Mouse (Mus musculus) cerebellum, postnatal 36 days (tissue): ENCODE measurements around the gene Lfng.

ENCODE experiments used
- DNase-seq, 2 experiments: peaks; one replicate each; pipeline ENCODE4 v3.0.0; 2021 to 2022; ENCODE audit warnings: mixed read lengths in 2 of 2

Gene Lfng

DNA sequence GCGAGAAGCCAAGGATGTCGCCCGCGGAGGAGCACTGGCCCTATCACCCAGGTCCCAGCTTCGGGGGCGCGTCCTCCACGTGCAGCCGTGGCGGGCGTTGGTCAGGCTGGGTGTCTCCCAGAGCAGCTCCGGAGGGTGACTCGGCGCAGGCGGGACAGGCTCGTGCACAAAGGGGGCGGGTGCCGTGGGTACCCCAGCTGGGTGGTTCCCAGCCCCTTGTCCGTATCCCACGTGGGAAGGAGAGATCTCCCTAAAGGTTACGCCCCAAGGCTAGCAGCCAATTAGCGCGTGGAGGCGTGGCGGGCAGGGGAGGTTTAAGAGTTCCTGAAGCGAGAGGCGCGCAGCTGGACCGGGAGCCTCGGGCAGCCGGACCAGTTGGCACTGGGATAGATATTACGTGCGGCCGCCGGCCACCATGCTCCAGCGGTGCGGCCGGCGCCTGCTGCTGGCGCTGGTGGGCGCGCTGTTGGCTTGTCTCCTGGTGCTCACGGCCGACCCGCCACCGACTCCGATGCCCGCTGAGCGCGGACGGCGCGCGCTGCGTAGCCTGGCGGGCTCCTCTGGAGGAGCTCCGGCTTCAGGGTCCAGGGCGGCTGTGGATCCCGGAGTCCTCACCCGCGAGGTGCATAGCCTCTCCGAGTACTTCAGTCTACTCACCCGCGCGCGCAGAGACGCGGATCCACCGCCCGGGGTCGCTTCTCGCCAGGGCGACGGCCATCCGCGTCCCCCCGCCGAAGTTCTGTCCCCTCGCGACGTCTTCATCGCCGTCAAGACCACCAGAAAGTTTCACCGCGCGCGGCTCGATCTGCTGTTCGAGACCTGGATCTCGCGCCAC, at the start of gene Lfng:
Gene Lfng, plus strand, starts transcription at position 320 of the 835 bp plus-strand sequence.
- DNase-seq: peak; percentile 30 to 37

DNA sequence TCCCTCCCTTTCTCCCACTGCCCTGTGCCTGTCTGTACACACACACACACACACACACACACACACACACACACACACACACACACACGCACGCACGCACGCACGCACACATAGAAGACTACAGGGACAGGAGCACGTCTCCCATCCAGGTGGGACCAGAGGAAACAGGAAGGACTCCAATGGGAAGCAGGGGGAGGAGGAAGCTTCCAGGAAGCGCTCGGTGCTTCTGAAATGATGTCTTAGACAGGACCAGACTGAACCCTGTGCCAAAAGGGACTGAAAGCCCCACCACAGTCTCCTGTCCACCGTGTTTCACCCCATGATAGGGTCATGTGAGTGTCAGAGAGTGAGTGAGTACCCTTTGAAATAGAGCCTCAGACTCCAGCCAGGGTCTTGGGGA, 44.5 kb upstream of the Lfng start:
- DNase-seq: no peak

DNA sequence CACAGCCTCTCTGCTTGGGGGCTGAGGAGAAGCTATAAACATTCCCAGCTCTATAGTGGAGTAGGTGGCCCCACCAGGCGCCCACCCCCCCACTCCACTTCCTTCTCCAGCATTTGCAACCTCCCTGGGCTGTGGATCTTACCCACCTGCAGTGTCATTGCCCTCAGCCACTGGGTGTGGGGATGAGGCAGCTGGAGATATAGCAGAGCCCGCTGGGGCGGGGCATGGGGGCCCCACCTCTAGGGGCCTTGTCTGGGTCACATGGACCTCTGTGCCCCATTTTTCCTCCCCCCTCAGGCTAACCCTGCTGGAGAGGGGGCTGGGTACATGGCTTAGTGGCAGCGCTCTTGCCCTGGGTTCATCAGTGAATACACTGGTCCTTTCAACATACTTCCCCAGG, 42.2 kb upstream of the Lfng start, which contains the start of gene Grifin:
Gene Grifin, minus strand, starts transcription at position 176 of the 400 bp plus-strand sequence.
- no peak for DNase-seq

DNA sequence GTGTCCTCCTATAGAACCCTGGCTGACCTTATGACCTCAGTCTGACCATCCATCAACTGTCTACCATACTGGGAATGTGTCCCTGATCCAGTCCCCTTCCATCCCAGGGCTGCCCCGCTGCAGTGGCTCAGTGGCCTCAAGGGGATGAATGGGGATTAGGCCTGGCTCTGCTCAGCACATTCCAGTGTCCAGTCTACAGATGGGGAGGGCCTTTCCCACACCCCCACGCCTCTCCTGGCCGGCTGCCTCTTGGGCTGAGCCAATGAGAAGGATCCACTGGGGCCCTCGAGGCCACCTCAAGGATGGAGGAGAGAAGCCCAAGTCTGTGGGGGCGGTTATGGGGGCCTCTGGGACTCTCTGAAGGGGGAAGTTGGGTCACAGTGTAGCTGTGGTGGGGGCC, 41.7 kb upstream of the Lfng start:
- peak in 1 of 2 experiments; percentile 26 for DNase-seq

DNA sequence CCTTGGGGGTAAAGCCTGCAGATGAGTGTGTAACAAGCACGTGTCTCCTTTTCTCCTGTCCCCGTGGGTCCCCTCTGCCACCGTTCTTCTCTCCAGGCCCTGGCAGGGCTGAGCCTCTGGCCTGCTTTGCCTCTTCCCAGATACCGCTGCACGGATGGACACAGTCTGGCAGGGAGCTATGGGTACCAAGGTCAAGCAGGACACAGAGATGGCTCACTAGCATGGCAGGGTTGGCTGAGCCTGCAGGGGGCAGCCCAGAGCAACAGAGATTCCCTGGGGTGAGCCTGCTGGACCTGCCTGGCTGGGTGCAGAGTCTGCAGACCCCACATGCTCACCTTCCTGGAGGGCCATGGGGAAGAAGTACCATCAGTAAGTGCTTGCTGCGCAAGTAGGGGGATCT, 41.3 kb upstream of the Lfng start:
- DNase-seq: peak; percentile 9 to 17

DNA sequence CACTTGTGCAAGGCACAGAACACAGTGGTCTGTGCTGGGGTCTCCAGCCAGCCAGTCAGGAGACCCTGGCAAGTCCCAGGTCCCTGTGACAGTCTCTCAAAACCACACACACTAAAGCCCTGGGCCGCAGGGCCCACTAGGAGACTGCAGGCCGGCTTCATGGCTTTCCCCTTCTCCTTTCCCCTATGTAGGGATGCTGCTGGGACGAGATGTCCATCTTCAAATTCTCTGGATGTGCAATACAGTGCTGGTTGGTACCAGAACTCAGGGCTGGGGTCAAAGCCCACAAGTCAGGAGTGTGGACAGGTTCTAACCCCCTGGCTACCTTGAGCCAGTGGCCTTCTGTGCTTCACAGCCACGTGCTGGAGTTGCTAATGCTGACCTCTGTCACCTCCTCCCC, 40.8 kb upstream of the Lfng start:
- no peak for DNase-seq

DNA sequence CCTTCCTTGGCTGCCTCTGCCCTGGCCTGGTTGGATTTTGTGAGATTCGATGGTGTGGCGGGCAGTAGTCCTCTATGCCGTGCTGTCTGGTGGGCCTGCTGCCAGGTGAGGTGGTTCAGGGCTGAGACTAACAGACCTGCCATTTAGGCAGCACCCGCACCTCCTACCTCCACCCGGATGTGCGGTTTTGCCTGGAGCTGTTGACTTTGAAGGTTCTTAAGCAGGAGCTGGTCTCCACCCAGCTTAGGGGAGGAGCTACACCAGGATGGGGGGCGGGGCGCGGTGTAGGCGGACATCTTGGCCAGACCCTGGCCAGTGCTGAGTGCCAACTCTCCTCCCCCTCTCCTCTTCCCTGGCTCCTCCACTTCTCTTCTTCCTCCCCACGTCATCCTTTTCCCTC, 39.8 kb upstream of the Lfng start:
- peak; percentile 12 to 26 for DNase-seq

DNA sequence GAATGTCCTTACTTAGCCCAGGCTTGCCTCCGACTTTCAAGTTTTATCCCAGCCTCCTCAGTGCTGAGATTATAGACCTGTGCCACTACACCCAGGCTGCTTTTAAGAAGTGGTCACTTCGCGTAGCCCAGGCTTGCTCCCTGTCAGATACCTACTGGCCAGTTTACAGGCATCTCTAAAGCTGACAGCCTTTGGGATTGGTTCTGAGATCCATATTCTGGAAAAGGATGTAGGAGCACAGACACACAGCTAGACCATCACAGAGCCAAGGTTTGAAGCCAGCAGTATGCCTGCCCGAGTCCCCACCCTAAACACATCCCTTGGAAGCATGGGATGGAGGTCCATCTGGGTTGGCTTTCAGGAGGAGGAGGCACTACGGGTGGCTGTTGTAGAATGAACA, 39.4 kb upstream of the Lfng start:
- no peak for DNase-seq

DNA sequence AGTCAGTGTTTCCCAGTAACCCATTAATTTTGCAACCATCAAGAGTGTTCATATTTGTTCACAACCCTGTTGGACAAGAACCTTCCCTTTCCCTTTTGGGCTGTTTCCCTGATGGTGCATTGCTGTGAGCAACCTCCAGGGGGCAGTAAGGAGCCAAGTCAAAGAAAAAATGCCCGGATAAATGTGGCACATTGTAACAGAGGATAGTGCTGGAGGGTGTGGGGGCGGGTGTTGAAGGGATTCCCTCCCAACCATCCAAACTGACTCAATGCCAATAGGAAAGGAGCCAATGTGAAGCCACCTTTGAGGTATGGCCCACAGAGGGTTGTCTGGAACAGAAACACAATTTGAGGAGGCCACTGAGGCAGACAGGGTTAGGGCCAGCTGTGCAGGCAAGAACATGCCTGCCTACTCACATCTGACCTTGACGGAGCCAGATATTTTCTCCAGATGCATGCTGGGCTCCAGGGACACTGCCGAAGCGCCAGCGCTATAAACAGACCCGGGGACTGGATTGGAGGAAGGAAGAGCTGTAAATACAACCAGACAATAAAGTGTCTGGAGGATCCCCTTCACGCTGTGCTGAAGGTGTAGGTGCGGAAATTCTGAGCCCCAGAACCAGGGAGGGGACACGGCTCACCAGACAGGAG, 38.7 kb upstream of the Lfng start:
- DNase-seq: peak; percentile 60 to 70

DNA sequence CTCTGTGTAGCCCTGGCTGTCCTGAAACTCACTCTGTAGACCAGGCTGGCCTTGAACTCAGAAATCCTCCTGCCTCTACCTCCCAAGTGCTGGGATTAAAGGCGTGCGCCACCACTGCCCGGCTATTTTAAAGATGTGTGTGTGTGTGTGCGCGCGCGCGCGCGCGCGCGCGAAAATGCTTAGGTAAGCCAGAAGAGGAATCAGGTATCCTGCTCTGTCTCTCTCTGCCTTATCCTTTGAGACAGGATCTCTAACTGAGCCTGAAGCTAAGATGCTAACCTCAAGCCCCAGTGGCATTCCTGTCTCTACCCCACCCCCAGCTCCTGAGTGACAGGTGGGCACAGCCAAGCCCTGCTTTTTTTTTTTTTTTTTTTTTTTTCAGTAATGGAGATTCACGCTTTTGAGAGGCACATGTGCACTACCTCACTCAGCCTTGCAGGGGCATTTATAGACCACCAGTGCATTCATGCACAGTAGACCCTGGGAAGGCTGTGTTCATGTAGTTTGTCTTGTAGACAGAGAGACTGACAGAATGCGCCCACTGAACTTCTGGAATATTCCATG, 38.0 kb upstream of the Lfng start:
- DNase-seq: no peak

DNA sequence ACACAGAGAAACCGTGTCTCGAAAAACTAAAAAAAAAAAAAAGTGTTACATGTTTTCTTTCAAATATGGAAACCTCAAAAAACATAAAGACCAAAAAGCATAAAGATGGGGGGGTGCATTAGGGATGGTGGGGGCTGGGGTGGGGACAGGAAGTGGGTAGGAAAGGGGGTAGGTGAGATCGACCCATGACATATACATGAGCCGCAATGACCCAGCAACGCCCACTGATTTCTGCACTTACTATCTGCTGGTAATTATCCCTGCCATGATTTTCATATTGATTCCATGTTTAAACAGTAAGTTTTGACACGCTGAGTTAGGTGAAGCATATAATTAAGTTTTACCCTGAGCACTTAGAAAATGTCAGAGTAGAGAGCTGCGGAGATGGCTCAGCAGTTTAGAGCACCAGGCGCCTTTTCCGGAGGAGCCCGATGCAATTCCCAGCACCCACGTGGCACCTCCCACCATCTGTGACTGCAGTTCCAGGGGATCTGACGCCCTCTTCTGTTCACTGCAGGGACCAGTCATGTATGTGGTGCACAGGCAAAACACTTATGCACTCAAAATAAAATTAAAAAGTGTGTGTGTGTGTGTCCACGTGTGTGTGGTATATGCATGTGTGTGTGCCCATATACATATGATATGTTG, 36.8 kb upstream of the Lfng start:
- no peak for DNase-seq

DNA sequence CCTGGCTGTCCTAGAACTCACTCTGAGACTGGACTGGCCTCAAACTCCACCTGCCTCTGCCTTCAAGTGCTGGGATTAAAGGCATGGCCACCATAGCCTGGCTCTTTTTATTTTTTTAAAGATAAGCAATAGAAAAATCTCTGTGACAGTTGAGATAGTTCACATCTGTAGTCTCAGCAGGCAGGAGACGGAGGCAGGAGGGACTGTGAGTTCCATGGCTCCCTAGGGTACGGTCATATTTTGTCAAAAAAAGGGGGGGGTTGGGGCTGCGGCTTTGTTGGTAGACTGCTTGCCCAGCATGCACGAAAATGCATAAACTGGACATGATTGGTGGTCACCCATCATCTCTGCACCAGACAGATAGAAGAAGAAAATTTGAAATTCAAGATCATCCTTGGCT, 35.9 kb upstream of the Lfng start:
- no peak for DNase-seq

DNA sequence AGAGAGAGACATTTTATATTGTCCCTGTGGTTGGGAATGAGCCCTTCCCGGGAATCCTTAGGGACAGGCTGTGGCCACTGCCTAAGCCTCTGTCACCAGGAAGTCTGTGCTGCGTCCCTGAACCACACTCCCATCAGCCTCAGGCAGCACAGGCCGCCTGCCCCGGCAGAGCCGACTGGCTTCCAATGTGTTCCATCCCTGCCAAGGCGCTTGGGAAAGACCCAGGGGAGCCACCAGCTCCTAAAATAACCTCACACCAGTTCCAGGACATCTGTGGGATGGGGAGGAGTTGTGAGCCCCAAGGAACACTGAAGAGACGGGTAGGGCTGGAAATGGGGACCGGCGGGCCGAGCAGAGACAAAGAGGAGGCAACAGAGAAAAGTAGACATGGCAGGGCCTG, 35.4 kb upstream of the Lfng start:
- no peak for DNase-seq

DNA sequence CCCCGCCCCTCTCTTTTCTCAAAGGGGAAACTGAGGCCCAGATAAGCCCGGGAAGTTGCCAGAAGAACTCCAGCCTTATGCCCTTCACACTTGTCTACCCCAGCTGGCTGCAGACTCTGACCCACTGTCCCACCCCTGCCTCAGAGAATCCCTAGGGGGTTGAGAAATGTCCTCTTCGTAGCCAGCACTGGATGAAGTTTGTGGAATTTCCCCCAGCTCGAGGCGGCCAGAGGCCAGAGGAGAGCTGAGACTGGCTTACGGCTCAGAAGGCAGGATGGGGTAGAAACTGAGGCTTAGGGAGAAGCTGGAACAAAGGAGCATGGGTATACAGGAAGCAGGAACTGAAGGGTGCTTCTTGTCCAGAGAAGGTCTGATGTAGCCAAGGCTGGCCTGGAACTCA, 34.5 kb upstream of the Lfng start:
- no peak for DNase-seq

DNA sequence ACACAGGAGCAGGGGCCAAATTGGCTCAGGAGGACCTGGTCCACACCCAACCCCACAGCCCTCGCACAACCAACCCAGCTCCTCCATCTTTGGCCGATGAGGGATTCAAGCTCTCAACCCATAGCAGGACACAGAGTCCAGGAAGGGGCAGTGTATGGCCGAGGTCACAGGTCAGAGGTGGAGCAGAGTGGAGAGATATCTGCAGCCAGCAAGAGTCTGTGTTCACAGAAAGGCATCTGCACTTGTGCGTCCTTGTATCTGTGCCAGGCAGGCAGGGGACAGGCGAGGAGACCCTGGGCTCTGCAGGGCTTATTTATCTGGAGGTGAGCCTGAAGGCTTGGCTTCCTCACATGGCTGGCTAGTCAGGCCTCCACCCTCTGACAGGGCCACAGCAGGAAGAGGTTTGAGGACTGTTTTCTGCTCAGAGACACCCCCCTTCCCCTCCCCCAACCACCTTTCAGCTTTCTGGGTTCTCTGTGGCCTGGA, 31.7 kb upstream of the Lfng start:
- no peak for DNase-seq

DNA sequence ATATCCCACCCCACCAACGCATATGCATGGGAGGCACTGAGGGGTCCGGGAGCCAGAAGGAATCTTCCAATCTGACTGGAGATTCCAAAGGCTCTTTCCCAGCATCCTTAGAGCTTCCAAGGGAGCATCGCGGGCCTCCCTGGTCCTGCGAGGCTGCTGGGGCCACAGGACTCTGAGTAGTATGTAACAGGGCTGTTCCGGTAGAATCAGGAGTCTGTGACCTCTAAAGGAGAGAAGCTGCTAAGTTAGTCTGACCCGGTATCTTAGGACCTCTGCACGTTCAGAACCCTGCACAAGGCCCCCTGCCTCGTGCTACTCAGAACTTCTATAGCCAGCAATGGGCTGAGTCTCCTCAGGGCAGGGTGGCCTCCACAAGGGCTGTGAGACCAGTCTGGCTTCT, 27.9 kb upstream of the Lfng start:
- no peak for DNase-seq

DNA sequence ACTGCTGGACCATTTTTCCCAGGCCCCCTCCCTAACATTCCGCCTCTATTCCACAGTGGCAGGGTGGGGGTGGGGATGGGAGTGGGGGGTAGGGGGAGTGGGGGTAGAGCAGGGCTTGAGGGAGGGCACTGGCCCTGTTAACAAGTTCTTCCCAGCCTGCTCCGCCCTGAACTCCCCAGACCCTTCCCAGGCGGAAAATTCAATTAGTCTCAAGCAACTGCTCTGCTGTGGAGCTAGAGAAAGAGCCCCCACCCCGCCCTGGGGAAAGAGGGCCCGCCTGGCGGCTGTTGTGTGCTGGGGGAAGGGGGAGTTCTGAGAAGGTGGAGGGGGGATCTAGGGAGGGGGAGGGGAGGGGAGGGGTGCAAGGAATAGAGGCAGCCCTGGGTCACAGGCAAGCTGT, 27.3 kb upstream of the Lfng start:
- no peak for DNase-seq

DNA sequence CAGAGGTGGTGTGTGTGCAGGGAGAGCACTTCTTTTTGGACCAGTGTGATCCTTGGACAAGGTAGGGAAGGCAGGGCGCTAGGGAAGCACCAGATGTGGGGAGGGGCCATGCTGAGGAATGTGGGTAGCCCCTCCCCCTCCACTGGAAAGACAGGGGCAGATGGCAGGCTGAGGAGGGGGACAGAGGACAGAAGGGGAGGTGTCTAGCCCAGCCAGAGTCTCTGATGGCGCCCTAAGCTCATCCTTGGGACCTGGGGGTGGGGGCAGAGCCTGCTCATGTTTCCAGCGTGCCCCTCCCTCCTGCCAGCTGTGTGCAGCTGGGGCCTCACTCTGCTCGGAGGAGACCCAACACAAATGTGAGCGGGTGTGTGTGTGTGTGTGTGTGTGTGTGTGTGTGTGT, 25.6 kb upstream of the Lfng start:
- no peak for DNase-seq

DNA sequence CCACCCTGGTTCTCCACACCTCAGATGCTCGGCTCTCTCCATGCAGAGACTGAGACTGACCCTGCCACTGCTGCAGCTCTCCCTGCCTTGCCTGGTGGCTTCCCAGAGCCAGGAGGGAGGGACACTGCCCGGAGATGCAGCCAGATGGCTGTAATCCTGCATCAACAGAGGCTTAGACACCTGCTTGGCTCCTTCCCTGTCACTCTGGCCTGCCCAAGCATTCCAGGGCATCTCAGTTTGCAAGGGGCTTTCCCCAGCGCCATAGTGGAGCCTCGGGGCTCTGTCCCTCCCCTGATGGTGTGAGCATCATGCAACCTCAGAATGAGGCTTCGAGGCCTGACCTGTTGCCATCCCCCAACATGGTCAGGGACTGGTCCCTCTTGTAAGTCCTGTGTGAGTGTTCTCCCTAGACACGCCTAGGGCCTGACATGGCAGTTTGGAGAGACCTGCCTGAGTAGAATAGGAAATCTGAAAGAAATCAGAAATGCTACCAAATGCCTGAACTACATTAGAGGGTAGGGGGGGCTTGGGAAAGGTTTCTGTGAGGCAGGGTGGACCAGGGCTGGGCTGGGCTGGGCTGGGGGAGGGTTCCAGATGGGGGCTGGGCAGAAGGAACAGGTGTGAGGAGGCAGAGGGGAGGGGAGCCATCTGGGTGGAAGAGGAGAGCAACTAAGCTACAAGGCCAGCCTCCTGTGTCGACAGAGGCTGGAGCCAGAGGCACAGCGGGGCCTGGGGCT, 24.0 kb upstream of the Lfng start:
- DNase-seq: no peak

DNA sequence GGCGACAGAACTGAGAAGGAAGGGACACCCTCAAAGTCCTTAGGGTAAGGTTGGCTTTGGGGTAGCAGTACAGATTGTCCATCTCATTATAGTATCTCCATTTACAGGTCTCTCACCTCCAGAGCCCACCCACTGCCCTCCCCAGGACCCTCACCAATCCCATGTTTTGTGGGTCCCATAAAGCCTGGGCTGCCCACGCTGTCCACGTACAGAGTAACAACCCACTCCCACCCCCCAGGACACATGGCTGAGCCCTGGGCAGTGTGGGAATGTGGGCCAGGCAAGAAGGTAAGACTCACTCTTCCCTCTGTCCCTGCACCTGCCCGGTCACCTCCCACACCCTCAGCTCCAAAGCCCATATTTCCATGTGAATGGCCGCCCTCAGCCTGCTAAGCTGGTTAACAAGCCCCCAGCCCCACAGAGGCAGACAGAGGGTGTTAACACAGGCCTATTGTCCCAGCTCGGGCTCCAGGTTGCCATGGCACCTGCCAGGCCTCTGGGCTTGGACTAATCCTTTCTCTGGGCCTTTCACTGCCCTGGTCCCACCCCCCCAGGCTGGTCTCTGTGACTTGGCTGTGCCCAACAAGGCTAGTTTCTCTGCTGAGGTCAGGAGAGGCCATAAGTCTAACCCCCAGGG, 23.3 kb upstream of the Lfng start:
- no peak for DNase-seq

DNA sequence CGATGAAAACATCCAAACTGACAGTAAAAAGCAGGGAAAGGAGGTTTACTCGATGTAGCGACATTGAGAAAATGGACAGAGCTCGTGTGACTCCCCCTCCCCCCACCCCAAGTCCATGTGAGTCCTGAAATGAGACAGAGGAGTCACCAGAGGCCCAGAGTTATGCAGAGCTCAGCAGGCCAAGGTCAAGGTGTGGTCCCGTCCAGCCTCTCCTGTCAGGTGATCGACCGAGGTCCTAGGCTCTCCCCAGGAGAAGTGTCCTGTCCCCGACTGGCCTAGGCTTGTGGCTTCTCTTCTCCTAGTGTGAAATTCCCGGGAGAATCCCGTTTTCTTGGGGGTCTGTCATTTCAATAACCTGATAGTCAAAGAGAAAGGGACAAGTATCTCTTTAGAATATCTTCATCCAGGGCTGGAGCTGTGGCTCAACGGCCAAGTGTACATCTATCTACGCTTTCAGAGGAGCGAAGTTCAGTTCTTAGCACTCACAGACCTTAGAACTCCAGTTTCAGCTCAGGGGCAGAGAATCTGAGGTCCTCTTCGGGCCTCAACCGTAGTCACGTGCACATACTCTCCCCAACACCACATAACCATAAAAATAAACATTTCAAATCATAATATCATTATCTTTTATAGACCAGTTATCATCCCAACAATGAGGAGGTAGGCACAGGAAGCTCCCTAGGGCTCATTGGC, 17.9 kb upstream of the Lfng start:
- no peak for DNase-seq

DNA sequence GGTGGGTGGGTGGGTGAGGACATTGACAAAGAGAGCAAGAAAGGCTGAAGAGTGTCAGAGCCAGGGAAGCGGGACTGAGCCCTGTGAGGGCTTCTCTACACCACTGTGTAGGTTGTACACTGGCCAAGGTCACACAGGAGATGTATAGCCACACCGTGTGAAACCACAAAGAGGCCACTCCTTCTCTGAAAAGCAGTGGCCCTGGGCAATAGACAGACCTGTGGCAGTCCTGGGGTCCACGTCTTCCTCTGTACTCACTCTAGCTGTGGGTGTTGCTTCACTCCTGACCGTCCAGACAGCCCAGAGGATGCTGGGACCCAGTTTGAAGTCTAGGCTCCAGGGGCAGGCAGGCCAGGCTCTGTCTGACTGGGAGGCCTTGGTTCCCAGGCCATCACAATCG, 12.3 kb upstream of the Lfng start:
- no peak for DNase-seq
